Mouse (Mus musculus): ENCODE data around the gene Fan1.

Fan1 gene

GRCm38 (mm10) chr7:64331309-64331708 lies 42.6 kb downstream of the Fan1 start:
- peak; percentile 44 for DNase-seq (ENCODE audit: low read depth)

- no peak for DNase-seq (ENCODE audit: low read depth)
Observed at GRCm38 (mm10) chr7:64327486-64327885, 46.4 kb downstream of the Fan1 start.

GRCm38 (mm10) chr7:64326892-64327291 lies 47.0 kb downstream of the Fan1 start:
- peak; percentile 84 for DNase-seq (ENCODE audit: low read depth)

GRCm38 (mm10) chr7:64321658-64322057 lies 52.2 kb downstream of the Fan1 start:
- no peak for DNase-seq (ENCODE audit: low read depth)

GRCm38 (mm10) chr7:64321125-64321524 lies 52.8 kb downstream of the Fan1 start:
- DNase-seq (ENCODE audit: low read depth), result no peak

GRCm38 (mm10) chr7:64312811-64313210 lies 61.1 kb downstream of the Fan1 start:
- no peak for DNase-seq (ENCODE audit: low read depth)

GRCm38 (mm10) chr7:64310756-64311155 lies 63.1 kb downstream of the Fan1 start:
- DNase-seq (ENCODE audit: low read depth), result no peak

- no peak for DNase-seq (ENCODE audit: low read depth)
Observed at GRCm38 (mm10) chr7:64310241-64310640, 63.7 kb downstream of the Fan1 start.

All from 416B (cell line).